Mouse (Mus musculus): ENCODE data around the gene Alk. TPM values are rescaled to one million over a fixed set of nuclear protein-coding genes. Genes with fewer than 3 reads are reported as not detected.

The Alk gene
- polyA plus RNA-seq, 2 experiments = 0.02 to 0.03 TPM

GRCm38 (mm10) chr17:72179722-72180140 is 424.7 kb downstream of the Alk start:
- Histone ChIP-seq H3K36me3 (replicated peaks; ENCODE audit: control insufficient read depth, insufficient read depth, low read depth) (no peaks in the 10 kb centered on the region), H3K4me1 (replicated peaks; ENCODE audit: control insufficient read depth in 2 of 2, insufficient read depth in 2 of 2, low read length in 1 of 2) (no peaks in the 10 kb centered on the region), H3K27ac (no peak overlapping the region), H3K27me3 (ENCODE audit: control insufficient read depth, insufficient read depth, low read length) (no peaks in the 10 kb centered on the region), H3K4me3 (ENCODE audit: insufficient read depth in 1 of 2, low read depth in 2 of 2, low read length in 2 of 2) (no peak overlapping the region), H3K9me3 (ENCODE audit: control insufficient read depth, low read length) (no peaks in the 10 kb centered on the region), H3K9ac (replicated peaks) (no peak overlapping the region), H3K4me2 (ENCODE audit: low read depth) (no peak overlapping the region)
- DNase-seq (ENCODE audit: low read depth in 3 of 3, low spot score in 3 of 3) (no peak), ATAC-seq (ENCODE audit: insufficient read depth) (no peak)
- no peak for TF ChIP-seq EP300 (IDR thresholded peaks at IDR 0.05; ENCODE audit: low read depth)
- TF ChIP-seq CTCF (IDR thresholded peaks at IDR 0.05; ENCODE audit: low read depth) = no peak
- 34% methylated on average over 14 of the region's 14 CpGs for WGBS (ENCODE audit: insufficient replicate concordance)

DNA sequence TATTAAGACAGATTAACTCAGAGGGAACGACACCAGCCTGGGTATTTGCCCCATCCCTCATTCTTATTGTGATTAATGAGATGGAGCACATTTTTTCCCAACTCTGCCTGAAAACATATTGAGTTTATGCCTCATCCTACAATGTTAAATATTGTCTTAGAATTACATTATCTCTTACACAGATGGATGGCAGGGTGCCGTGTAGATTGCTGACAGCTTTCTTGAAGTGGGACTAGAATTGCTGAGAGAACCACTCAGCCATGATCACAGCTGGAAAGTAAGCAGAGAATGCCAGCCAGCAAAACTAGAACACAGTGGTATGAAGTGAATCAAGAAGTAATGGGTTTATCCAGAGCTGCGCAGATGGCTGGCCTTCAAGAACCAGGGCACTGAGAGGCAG is 430.6 kb downstream of the Alk start:
- Histone ChIP-seq H3K27me3 (ENCODE audit: control insufficient read depth, insufficient read depth, low read length) (no peaks in the 10 kb centered on the region), H3K4me1 (replicated peaks; ENCODE audit: control insufficient read depth in 2 of 2, insufficient read depth in 2 of 2, low read length in 1 of 2) (no peaks in the 10 kb centered on the region), H3K4me2 (ENCODE audit: low read depth) (no peak overlapping the region), H3K4me3 (ENCODE audit: insufficient read depth in 1 of 2, low read depth in 2 of 2, low read length in 2 of 2) (no peak overlapping the region), H3K36me3 (replicated peaks; ENCODE audit: control insufficient read depth, insufficient read depth, low read depth) (no peaks in the 10 kb centered on the region), H3K9ac (replicated peaks) (no peak overlapping the region), H3K9me3 (ENCODE audit: control insufficient read depth, low read length) (no peaks in the 10 kb centered on the region), H3K27ac (no peak overlapping the region)
- 69% methylated on average over 3 of the region's 3 CpGs for WGBS (ENCODE audit: insufficient replicate concordance)
- ATAC-seq (ENCODE audit: insufficient read depth) = no peak
- no peak for DNase-seq (ENCODE audit: low read depth in 3 of 3, low spot score in 3 of 3)
- TF ChIP-seq CTCF (IDR thresholded peaks at IDR 0.05; ENCODE audit: low read depth) (no peak), EP300 (IDR thresholded peaks at IDR 0.05; ENCODE audit: low read depth) (no peak)

- Histone ChIP-seq H3K36me3 (replicated peaks; ENCODE audit: control insufficient read depth, insufficient read depth, low read depth) (no peaks in the 10 kb centered on the region), H3K27ac (no peak overlapping the region), H3K9me3 (ENCODE audit: control insufficient read depth, low read length) (no peaks in the 10 kb centered on the region), H3K4me1 (replicated peaks; ENCODE audit: control insufficient read depth in 2 of 2, insufficient read depth in 2 of 2, low read length in 1 of 2) (no peaks in the 10 kb centered on the region), H3K4me2 (ENCODE audit: low read depth) (no peak overlapping the region), H3K27me3 (ENCODE audit: control insufficient read depth, insufficient read depth, low read length) (no peaks in the 10 kb centered on the region), H3K4me3 (ENCODE audit: insufficient read depth in 1 of 2, low read depth in 2 of 2, low read length in 2 of 2) (no peak overlapping the region), H3K9ac (replicated peaks) (no peak overlapping the region)
- TF ChIP-seq EP300 (IDR thresholded peaks at IDR 0.05; ENCODE audit: low read depth) (no peak), CTCF (IDR thresholded peaks at IDR 0.05; ENCODE audit: low read depth) (no peak)
- no peak for DNase-seq (ENCODE audit: low read depth in 3 of 3, low spot score in 3 of 3)
- 62% methylated on average over 5 of the region's 5 CpGs for WGBS (ENCODE audit: insufficient replicate concordance)
- ATAC-seq (ENCODE audit: insufficient read depth) = no peak
Measured at GRCm38 (mm10) chr17:72168152-72168551, 436.3 kb downstream of the Alk start.

DNA sequence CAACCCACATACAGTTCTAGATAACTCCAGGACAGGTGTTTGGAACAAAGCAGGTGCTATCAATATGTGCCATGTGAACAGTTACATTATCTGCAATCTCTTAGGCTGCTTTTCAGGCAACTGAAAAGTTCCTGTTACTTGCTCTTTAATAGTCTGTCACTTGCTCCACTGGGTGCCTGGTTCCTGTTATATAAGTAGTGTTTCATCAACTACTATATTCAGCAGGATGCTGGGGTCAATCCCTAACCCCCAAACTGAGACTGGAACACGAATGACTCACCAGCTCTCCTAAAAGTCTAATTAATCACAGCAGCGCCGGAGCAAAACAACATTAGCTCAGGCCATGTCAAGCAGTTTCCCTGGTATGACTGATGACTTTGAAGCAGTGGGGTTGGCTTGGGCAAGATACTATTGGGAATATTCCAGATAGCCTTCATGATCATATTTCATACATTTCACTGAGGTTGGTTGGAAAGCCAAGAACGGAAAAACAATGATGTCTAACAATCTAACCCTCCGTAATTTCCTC is 445.5 kb downstream of the Alk start:
- Histone ChIP-seq H3K27ac (no peak overlapping the region), H3K27me3 (ENCODE audit: control insufficient read depth, insufficient read depth, low read length) (no peaks in the 10 kb centered on the region), H3K4me3 (ENCODE audit: insufficient read depth in 1 of 2, low read depth in 2 of 2, low read length in 2 of 2) (no peak overlapping the region), H3K9me3 (ENCODE audit: control insufficient read depth, low read length) (no peaks in the 10 kb centered on the region), H3K4me2 (ENCODE audit: low read depth) (no peak overlapping the region), H3K9ac (replicated peaks) (no peak overlapping the region), H3K4me1 (replicated peaks; ENCODE audit: control insufficient read depth in 2 of 2, insufficient read depth in 2 of 2, low read length in 1 of 2) (no peaks in the 10 kb centered on the region), H3K36me3 (replicated peaks; ENCODE audit: control insufficient read depth, insufficient read depth, low read depth) (no peaks in the 10 kb centered on the region)
- no peak for ATAC-seq (ENCODE audit: insufficient read depth)
- TF ChIP-seq CTCF (IDR thresholded peaks at IDR 0.05; ENCODE audit: low read depth) = no peak
- DNase-seq (ENCODE audit: low read depth in 3 of 3, low spot score in 3 of 3) = no peak
- 40% methylated on average over 5 of the region's 5 CpGs for WGBS (ENCODE audit: insufficient replicate concordance)

DNA sequence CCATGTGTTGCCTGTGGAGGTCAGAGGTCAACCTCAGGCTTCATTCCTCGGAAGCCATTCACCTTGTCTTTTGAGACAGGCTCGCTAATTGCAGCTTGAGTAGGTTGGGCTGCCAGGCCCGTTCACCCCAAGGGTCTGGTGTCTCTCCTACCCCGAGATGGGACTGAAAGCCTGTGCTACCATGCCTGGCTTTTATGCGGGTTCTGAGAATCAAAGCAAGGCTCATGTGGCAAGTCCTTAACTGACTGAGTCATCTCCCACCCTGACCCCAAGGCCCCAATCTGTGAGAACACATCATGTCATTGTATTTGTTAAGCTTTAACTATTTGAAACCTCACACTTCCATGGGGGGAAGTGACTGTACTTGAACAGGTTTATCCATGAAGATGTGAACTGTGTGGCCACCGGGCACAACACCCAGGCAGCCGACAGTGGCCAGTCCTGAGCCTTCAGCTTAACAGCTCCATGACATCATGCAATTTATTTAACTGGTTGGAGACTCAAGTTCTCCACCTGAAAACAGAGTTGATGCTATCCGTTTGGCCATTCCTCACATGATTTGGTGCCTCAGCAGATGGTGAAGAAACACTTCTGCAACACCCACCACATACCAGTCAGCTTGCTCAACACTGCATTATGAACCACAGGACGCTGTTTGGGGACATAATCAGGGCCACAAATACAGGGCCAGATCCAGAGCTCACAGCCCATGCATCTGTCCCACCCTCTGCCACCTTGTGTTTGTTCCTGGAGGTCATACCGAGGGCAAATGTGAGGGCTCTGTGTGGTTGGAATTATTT is 446.4 kb downstream of the Alk start:
- Histone ChIP-seq H3K4me1 (replicated peaks; ENCODE audit: control insufficient read depth in 2 of 2, insufficient read depth in 2 of 2, low read length in 1 of 2) (no peaks in the 10 kb centered on the region), H3K9me3 (ENCODE audit: control insufficient read depth, low read length) (no peaks in the 10 kb centered on the region), H3K36me3 (replicated peaks; ENCODE audit: control insufficient read depth, insufficient read depth, low read depth) (no peaks in the 10 kb centered on the region), H3K27ac (no peak overlapping the region), H3K4me3 (ENCODE audit: insufficient read depth in 1 of 2, low read depth in 2 of 2, low read length in 2 of 2) (no peak overlapping the region), H3K27me3 (ENCODE audit: control insufficient read depth, insufficient read depth, low read length) (no peaks in the 10 kb centered on the region), H3K4me2 (ENCODE audit: low read depth) (no peak overlapping the region), H3K9ac (replicated peaks) (no peak overlapping the region)
- 58% methylated on average over 10 of the region's 10 CpGs for WGBS (ENCODE audit: insufficient replicate concordance)
- DNase-seq (ENCODE audit: low read depth in 3 of 3, low spot score in 3 of 3) (no peak), ATAC-seq (ENCODE audit: insufficient read depth) (no peak)
- TF ChIP-seq CTCF (IDR thresholded peaks at IDR 0.05; ENCODE audit: low read depth) (no peak), EP300 (IDR thresholded peaks at IDR 0.05; ENCODE audit: low read depth) (no peak)

Data from liver, embryonic 14.5 days (tissue).